Mouse (Mus musculus) forelimb bud, embryonic 11.5 days (tissue): ENCODE results near the gene Tbxas1.
A peak's percentile ranks its signal among the peaks of the same experiment; 100 is the strongest.

ENCODE experiments used
- DNase-seq: peaks from one replicate; pipeline ENCODE4 v3.0.0-alpha.2; 2012; ENCODE audit warnings: low read depth, low spot score

Gene Tbxas1

DNA sequence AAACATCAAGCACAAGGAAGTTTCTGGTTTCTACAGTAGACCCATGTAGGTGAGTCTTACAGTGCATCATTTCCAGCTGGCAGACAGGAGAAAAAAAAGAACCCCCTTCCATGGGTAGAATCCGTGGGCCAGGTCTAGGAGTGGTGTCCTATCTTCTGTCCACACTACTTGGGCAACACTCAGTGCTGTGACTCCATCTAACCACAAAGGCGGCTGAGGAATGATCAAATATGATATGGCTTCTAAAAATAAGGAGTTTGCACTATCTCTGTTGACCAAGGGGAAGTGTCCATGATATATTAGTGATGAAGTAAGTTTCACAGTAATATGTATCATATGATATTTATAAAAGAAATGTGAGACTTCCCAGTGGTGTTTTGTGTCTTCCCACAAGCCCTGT lies 16.8 kb downstream of the Tbxas1 start:
- DNase-seq = no peak

DNA sequence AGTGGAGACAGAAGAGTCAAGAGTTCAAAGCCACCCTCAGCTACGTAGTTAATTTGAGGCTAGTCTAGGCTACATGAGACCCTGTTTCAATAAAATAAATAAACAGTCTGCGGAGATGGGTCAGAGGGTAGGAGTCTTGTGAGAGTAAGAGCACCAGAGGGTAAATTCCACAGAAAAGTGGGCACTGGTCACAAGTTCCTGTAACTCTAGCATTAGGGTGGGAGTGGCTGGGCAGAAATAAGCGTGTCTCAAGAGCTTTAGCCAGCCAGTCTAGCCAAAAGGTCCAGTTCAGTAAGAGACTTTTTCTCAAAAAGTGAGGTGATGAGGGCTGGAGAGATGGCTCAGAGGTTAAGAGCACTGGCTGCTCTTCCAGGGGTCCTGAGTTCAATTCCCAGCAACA lies 18.4 kb downstream of the Tbxas1 start:
- no peak for DNase-seq

DNA sequence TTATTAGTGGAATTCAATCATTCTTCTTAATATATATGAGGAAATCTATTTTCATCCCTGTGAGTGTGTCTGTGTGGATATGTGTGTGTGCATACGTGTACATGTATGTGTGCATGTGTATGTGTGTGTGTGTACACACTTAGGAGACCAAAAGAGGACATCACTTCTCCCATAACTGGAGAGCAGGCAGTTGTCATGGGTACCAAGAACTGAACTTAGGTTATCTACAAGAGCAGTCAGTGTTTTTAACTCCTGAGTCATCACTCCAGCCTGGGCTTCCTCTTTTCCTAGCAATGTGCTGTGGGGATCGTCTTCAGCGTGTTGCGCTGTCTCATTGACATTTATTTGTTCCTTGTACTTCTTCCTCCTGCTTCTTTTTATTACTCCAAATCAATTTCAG lies 24.9 kb downstream of the Tbxas1 start:
- DNase-seq = no peak

DNA sequence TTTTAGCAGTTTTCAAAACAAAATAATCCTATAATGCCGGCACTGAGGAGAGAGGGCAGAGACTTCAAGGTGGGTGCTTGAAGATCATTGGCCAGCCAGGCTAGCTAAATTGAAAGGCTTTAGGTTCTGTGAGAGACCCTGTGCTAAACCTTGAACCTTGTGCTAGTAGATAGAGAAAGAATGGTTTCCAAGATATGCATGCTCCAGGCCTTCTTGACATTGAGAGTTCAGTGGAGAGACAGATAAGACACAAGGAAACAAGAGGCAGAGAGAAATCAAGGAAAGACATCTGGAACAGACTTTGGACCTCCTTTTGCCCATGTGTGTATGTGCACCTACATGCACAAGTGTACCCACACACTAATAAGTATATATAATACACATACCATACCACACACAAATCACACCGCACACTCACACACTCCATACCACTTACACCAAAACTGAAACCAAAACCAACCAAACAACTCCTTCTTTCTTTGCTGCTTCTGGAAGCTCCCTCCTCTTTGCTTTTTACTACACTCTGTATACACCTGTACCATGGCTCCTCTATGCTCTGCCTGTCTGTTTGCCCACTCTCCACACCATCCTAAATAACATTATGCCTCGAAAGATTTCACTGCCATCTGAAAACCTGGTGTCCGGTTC lies 25.4 kb downstream of the Tbxas1 start:
- DNase-seq = no peak

DNA sequence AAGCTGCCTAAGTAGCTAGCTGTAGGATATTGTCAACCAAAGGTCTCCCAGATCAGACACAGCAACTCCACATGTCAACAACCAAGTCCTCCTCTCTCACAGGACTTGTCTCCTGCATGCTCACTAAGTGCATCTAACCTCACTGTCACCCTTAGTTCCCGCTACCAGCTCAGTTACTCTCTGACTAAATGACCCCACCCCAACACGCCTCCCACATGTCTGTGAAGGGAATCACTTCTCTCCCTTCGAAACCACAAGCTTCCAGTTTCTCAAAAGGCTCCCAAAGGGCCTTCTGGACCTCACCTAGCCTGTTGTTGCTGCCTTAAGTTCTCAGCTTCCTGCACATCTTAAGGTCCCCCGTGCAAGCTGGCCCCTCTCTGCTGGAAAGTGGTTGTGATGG lies 25.9 kb downstream of the Tbxas1 start:
- DNase-seq = no peak

DNA sequence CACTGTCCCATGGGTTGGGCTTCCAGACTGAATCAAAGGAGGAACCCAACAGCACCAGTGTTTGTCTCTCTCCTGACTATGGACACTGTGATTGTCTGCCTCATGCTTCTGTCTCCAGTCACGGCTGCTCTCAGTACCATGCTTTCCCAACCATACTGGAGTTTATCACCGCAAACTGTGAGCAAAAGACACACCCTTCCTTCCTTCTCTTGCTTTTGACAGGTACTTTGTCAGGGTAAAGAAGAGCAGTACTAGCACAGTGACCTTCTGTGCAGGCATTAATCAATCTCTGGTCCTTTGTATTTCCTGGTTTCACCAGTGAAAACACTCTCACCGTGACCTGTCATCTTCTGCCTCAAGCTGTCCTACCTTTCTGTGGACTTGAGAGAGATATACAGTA lies 26.4 kb downstream of the Tbxas1 start:
- no peak for DNase-seq

DNA sequence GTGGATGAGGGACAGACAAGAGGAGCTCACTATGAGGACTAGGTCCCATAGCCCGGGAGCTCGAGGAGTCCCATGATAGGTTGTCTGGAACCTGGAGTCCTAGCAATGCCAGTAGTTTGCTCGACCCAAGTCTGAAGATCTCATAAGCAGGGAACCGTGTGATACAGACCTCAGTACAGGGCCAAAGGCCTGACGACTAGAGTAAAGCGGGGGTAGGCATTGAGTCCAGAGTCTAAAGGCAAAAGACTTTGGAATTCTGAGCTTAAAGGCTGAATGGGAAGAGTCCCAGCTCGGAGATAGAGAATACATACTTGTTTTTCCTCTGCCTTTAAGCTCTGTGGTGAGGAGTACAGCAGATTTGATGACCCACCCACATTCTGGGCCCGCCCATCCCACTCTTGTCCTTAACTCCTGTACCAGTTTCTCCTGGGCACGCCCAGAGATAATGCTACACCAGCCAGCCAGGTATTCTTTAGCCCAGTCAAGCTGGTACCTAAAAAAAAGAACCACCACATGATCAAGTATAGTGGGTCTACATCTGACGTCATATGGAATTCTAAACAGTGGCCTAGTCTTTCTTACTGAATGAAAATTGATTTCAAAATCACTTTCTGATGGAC lies 27.7 kb downstream of the Tbxas1 start:
- no peak for DNase-seq

DNA sequence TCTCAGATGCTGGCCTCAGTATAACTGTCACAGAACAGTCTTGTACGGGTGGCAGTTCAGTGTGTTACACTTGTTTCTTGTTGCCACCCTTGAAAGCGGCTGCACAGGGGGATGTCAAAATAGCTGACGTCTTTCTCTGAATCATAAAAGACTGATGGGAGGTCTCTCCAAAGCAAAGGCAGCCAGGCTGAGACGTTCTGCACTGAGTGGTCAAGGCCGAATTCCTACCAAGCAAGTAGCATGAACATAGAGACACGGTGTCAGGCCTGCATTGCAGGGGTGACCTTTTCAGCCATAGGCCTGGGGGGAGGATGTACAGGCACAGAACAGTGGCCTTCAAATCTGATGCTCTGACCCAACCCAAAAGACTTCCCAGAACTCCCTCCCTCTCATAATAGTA lies 30.8 kb downstream of the Tbxas1 start:
- DNase-seq = no peak

DNA sequence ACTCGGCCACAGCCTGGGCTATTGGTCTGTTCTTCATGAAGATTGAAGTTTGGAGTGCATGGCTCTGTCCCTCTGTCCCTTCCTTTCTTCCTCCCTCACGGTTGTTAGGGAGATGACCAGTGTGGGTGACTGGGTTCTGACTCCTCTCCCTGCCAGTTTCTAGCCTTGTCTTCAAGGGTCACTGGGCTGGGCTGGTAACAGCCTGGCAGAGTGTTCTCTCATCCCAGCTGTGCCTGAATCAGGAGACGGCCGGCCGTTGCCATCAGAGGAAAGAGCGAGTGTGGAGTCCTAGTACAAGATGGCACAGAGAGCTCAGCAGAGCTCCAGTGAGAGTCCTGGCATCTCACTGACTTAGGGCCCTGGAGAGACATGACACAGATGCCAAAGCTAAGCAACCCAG lies 33.2 kb downstream of the Tbxas1 start:
- DNase-seq = no peak

DNA sequence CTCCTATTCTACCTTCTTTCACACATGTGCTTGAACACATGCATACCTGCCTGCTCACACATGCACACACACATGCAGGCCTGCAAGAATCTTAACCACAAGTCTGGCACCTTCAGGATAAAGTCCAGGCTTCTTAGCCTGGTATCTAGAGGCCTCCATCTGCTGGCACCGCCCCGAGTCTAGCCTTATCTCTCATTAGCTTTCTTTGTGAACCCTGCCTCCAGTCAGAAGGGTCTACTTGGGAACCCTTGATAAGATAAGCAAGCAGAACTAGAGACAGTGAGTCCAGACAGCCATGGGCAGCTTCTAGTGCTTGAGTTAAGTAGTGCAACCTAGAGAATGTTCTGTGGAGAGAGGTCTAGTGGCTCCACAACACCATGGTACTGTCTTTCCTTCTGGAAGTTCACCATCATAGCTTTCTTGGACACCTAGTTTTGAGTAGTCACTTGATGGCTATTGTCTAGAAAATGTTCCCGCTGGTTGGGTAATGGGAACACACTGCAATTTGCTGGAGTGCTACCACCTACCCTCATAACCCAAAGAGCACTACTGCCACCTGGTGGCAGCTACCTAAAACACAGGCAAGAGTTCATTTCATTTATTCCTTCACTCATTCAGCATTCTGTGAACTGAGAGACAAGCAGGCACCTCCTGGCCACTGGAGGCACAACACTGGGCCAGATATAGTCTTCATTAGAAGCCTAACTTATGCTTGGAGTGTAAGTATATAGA lies 35.8 kb downstream of the Tbxas1 start:
- DNase-seq = peak; percentile 73

DNA sequence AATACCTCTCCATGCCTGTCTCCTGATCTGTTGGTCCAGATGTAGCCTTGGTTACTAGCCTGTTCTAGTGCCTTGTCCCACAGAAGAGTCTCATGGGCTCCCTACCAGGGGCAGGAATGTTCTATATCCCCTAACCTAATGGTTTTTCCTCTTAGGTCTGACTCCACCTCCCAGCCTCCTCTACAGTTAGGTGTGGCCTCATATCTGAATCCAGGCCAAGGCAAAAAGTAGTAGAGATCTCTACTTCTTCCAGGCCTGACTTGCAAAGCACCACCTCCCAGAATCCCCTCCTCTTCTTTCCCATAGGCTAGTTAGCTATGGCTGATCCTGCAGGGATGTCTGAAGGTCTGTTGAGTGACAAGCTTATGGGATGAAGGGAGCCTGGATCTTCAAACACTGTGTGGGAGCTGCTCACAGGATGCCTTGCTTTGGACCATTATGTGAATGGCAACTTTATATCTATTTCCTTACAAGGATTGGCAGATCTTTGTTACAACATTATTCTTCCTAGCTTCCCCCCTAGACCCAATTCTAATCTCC lies 37.0 kb downstream of the Tbxas1 start:
- DNase-seq = no peak

DNA sequence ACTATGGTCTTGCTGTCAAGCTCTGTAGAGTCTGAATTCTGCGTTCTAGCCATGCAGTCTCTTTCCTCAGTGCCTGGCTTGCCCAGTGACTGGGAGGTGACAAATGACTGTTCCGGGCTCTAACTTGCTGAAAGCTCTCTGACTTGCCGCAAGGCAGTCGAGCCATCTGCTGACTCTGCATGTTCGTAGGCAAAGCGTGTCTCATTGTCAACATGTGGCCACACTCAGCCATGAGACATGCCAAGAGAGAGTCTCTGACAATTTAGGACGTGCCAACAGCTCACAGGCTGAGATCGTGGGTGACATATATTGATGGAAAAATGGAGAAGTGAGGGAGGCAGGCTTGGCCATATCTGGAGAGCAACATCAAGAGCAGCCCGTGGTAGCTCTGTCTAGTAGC lies 37.6 kb downstream of the Tbxas1 start:
- no peak for DNase-seq

DNA sequence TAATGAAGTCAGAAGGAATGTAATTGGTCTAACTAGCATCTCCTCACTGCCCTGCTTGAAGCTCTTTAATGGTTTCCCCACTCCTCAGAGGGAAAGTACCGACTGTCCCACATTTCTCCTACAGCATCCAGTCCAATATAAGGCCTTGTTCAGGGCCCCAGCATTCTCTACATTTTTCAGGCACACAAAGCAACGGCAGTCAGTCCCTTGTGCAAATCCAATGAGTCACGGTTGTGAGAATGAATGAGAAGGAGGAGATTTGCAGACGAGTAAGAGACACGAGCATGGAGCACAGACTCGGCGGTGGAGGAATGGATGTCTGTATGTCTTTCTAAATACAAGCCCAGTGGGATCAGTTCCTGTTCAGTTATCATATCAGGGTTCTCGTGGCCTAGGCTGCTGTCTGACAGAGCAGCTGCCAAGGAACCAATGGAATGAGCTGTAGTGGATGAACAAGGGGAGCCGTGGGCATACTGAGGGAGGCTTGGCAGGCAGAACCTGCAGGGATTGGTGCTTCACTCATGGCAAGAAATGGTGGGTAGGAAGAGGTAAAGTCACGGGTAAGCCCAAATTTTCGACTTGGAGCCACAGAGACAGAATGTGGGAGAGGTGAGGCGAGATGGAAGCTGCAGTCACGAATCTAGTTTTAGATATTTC lies 38.3 kb downstream of the Tbxas1 start:
- no peak for DNase-seq

DNA sequence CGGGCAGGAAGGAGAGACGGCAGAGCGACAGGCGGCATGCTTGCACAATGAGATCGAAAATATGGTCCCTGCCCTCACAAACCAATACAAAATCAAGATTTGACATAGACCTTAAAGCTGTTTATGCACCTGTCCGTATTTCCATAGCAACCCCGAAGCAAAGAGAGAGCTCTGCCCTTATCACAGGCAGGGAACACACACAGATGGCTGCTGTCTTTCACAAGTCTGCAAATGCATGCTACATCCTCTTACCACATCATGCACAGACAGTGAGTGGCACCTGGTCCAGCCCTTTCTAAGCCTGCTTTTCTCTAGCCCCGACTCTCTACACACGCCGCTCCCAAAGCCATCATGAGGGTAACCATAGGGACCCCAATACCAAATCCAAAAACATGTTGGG lies 39.0 kb downstream of the Tbxas1 start:
- no peak for DNase-seq

DNA sequence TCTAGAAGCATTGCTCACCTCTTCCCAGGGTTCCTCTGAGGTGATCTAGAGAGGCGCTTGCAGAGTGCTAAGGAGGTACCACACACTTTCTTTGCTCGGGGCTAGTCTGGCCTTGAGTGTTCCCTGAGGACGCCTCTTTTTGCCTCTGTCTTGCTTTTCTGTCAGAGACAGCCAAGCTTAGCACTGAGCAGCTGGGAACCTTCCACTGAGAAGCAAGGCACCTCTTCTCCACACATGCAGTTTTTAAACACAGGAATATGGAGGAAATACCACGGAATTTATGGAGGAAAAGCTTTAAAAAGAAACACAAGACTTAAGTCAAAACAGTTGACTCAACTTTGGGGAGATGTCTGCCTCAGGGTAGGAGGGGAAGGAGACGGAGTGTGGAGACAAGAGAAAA lies 40.6 kb downstream of the Tbxas1 start:
- DNase-seq = no peak

DNA sequence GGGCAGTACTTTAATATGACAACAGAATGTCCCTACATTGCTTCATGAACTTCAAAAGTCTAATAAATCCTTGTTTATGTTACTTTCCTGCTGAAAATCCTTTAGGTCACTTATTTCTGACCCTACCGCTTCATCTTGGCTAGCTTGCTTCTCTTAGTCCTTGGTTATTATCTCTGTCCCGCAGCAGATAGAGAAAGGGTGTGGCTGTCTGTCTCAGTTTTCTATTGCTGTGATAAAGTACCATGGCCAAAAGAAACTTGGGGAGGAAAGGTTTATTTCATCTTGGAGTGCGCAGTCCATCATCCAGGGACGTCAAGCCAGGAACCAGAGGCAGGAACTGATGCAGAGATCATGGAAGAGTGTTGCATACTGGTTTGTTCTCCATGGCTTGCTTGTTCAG lies 41.4 kb downstream of the Tbxas1 start:
- no peak for DNase-seq

DNA sequence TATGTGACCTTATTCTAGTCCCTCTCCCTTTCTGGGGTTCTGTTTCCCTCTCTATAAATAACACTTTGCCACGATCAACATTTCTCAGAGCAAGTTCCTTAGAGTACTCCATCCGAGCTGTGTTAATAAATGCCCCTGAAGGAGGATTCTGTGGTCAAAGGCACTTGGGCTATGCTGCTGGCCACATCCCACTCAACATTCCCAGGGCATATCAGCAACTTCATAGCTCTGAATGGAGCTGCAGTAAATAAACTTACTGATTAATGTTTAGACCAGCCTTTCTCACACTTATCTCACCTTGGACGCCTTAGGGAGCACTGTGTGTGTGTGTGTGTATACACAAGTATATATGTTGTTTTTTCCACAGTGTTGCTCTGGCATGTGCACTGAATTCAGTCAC lies 42.2 kb downstream of the Tbxas1 start:
- no peak for DNase-seq

DNA sequence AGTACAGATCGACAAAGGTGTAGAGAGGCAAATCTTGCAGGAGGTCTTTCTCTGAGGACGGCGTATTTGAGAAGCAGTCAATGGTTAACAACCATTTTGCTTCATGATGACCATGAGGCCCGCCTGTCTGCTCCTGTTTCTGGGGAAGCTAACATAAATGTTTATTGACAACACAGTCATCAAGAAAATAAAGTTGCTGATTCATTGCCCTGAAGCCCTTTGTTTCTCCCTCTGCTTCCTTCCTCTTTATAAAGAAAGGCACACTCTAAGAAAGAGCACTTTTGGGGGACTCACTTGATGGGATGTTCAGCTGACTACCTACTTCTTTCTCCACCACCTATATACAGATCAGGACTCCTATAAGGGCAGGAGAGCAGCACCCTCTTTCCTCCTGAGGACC lies 43.5 kb downstream of the Tbxas1 start:
- DNase-seq = no peak

DNA sequence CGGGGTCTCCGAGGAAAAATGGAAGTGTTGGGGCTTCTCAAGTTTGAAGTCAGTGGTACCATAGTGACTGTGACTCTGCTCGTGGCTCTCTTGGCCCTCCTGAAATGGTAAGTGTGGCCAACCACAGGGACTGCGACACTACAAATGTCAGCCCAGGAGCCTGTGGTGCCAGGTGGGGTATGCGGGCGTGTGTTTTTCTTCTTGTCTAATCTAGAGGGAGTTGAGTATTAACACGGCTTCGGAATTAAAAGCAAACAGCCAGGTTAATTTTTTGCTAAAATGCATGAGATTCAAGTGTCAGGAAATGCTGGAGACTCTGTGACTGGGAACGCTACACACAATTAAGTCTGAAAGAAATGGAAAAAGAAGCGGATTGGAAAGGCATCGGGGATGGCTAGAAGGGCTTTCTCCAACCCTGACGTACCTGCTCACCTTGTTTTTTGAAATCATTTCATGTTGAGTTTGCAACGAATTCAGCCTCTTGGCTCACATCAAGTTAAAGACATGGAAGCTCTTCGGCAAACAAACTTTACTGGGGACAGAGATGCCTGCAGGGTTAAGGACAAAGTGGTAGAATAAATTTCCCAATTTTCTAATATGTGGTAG lies 44.0 kb downstream of the Tbxas1 start:
- no peak for DNase-seq

DNA sequence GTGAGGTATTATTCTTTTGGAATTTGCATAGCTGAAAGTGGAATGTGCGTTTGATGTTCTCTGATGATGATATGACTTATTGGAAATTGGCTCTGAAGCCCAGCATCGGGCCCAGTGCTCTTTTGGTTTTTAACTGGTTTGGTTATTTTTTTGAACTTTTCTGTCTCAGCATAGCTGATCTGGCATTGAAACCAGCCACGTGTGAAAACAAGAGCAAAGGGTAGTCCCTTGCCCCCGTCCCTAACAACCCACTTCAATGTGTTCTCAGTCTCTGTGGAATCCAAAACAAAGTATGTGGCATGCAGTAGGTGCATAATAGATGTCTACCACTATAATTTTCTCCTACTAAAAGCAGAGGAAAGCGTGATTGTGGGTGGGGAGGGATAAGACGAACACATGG lies 44.9 kb downstream of the Tbxas1 start:
- no peak for DNase-seq

DNA sequence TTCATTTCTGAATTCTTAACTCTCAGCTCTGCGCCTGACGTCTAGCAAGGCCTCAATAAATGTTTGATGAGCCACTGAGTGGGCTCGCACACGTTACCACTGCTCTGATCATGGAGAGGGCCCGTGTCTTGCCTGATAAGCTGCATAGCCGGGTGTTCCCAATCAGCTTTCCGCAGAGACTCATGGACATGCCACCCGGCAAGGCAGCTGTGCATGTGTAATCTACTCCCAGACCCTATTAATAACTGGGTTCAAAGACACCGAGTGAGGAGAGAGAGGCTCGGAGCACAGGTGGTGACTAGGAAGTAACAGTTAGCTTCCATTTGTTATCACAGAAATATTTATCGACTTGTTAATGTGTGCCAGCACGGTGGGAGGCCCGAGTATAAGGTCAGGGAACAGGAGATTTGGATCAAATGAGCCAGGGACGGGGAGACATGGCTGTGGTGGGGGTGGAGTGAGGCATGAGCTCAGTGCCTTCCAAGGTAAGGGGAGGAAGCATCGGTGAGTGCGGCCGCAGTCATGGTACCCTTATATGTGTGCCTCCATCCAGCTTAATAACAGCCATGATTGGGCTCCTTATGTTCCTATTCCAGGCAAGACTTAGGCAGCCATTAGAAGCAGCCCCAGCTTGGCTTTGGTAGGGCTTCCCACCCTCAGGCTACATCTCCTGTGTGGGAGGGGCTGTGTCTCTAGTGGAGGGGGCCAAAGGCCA lies 46.0 kb downstream of the Tbxas1 start:
- DNase-seq = no peak

DNA sequence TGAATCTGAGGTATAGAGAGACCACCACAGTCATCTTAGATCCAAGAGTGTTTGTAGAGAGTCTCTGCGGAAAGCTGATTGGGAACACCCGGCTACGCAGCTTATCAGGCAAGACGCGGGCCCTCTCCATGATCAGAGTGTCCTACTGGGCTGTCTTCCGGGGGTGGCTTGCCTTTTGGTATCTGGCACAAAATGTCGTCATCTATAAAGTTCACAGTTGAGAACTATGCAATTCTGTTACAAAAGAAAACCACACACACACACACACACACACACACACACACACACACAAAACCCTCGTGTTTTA lies 46.6 kb downstream of the Tbxas1 start:
- DNase-seq = no peak
